Mouse (Mus musculus): Measurements from ENCODE around the gene Rrp7a.

DNA sequence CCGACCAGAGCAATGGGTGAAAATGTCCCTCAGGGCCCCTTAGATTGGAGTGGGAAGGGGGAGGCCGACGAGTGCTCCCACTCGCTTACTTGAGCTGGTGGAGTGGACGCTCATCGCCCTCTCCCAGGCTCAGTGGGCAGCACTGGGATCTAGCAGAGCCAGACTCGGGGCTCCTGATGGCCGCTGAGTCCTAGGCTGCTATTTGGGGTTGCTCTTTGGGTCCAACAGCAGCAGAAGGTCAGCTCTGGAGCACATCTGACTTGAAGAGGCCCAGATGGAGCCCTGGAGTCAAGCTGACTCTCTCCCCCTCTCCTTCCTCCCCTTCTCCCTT, 22.3 kb downstream of the Rrp7a start:
- TF ChIP-seq POLR2A (IDR thresholded peaks at IDR 0.05; ENCODE audit: borderline replicate concordance, control insufficient read depth, low read depth, low read length) (no peak), CTCF (IDR thresholded peaks at IDR 0.05; ENCODE audit: control insufficient read depth, insufficient read depth, low read length) (no peak)
